Mouse (Mus musculus) hindbrain, embryonic 14.5 days (tissue): ENCODE data around the gene Yy1. TPM values are rescaled to one million over a fixed set of nuclear protein-coding genes. Genes with fewer than 3 reads are reported as not detected.

ENCODE experiments used
- ATAC-seq: fragments of 200-750 bp; cut with Nextera tagmentation; 2 replicates; pipeline ENCODE4 v1.8.0; 2017; ENCODE audit warnings: moderate number of reproducible peaks, mild to moderate bottlenecking, moderate TSS enrichment, moderate library complexity; ENCODE audit not compliant: low FRiP score
- DNase-seq: peaks from one replicate; pipeline ENCODE4 v3.0.0-alpha.2; 2015; ENCODE audit warnings: low spot score
- H3K27ac ChIP-seq: fragments of 300-500 bp; sonication (generic); 2 replicates; pipeline ENCODE4 v1.5.1; 2014; ENCODE audit warnings: mild to moderate bottlenecking, moderate library complexity
- H3K27me3 ChIP-seq: fragments of 300-500 bp; sonication (generic); 2 replicates; pipeline ENCODE4 v1.6.1; 2014; ENCODE audit warnings: mild to moderate bottlenecking, low read length, mixed read lengths; ENCODE audit not compliant: control insufficient read depth, insufficient read depth
- H3K36me3 ChIP-seq: fragments of 300-500 bp; sonication (generic); replicated peaks from 2 replicates; pipeline ENCODE4 v1.6.1; 2014; ENCODE audit not compliant: control insufficient read depth, insufficient read depth
- H3K4me1 ChIP-seq: fragments of 300-500 bp; sonication (generic); replicated peaks from 2 replicates; pipeline ENCODE4 v1.6.1; 2014; ENCODE audit warnings: antibody characterized with exemption, low read length, mixed read lengths; ENCODE audit not compliant: control insufficient read depth, insufficient read depth
- H3K4me2 ChIP-seq: fragments of 300-500 bp; sonication (generic); replicated peaks from 2 replicates; pipeline ENCODE4 v1.6.1; 2014; ENCODE audit warnings: mild to moderate bottlenecking, moderate library complexity
- H3K4me3 ChIP-seq: fragments of 300-500 bp; sonication (generic); replicated peaks from 2 replicates; pipeline ENCODE4 v1.5.1; 2014; ENCODE audit warnings: mild to moderate bottlenecking, low read length
- H3K9ac ChIP-seq: fragments of 300-500 bp; sonication (generic); 2 replicates; pipeline ENCODE4 v1.6.1; 2014
- H3K9me3 ChIP-seq: fragments of 300-500 bp; sonication (generic); 2 replicates; pipeline ENCODE4 v1.6.1; 2016; ENCODE audit warnings: low read length; ENCODE audit not compliant: control insufficient read depth
- WGBS: fragments of 180-500 bp; shearing (Covaris S2); extraction: QIAGEN DNeasy Blood & Tissue Kit; methylation state at CpG from one replicate; pipeline ENCODE4 v1.1.7; 2014; 5-methylcytosine and 5-hydroxymethylcytosine counted together
- polyA plus RNA-seq: library from polyadenylated mRNA; unstranded; fragments of >200 nt; fragmentation: Nextera tagmentation; extraction: Ambion mirVana; gene quantifications from 2 replicates; pipeline ENCODE4 v1.2.1, GENCODE M21; 2014

Gene Yy1
- polyA plus RNA-seq, 1 experiment from 2014 or later = 14.9 TPM

DNA sequence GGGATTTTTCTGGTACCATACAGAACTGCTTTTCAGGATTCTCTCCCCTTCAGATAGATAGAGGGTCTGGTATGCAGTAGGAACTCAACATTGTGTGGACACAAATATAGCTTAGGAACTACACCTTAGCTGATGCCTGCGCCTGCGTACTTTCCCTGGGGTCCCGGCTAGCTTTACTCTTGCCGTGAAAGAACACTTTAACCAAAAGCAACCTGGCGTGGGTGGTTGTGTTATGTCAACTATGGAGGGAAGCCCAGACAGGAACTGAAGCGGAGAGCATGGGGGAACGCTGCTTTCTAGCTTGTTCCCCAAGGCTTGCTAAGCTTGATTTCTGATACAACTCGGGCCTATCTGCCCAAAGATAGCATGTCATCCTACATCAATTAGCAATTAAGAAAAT lies 34.5 kb upstream of the Yy1 start:
- WGBS = 76% methylated on average over 8 of the region's 8 CpGs
- H3K4me3 ChIP-seq = peak overlapping the region; percentile 50; the same call in 1 of the 2 replicates
- DNase-seq (no peak), ATAC-seq (no peak)
- H3K4me2 ChIP-seq = peak overlapping the region; percentile 60
- no peaks in the 10 kb centered on the region for H3K9me3 ChIP-seq
- no peaks in the 10 kb centered on the region for H3K4me1 ChIP-seq
- H3K27ac ChIP-seq = no peak overlapping the region
- H3K27me3 ChIP-seq = no peaks in the 10 kb centered on the region
- no peaks in the 10 kb centered on the region for H3K36me3 ChIP-seq
- no peak overlapping the region for H3K9ac ChIP-seq

DNA sequence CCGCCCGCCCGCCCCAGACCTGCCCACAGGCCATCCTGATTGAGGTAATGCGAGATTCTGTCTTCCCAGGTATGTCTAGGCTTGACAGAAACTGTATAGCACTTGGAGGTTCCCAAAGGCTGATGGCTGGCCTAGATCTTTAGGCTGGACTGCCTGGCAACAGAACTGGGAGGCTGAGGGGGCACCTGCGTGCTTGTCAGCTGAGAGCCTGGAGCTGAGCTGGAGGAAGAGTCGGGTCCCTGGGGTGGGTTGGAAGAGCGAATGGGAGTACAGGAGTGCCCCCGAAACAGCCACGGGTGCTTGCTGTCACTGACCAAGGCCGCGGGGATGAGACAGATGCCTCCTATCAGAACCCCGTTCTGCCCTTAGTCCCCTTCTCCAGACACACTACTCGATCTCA lies 34.1 kb upstream of the Yy1 start:
- DNase-seq (no peak), ATAC-seq (no peak)
- no peaks in the 10 kb centered on the region for H3K27me3 ChIP-seq
- H3K9ac ChIP-seq = no peak overlapping the region
- no peak overlapping the region for H3K4me3 ChIP-seq
- no peaks in the 10 kb centered on the region for H3K9me3 ChIP-seq
- H3K4me1 ChIP-seq = no peaks in the 10 kb centered on the region
- no peaks in the 10 kb centered on the region for H3K36me3 ChIP-seq
- H3K4me2 ChIP-seq = no peak overlapping the region
- no peak overlapping the region for H3K27ac ChIP-seq
- WGBS = 87% methylated on average over 13 of the region's 13 CpGs

DNA sequence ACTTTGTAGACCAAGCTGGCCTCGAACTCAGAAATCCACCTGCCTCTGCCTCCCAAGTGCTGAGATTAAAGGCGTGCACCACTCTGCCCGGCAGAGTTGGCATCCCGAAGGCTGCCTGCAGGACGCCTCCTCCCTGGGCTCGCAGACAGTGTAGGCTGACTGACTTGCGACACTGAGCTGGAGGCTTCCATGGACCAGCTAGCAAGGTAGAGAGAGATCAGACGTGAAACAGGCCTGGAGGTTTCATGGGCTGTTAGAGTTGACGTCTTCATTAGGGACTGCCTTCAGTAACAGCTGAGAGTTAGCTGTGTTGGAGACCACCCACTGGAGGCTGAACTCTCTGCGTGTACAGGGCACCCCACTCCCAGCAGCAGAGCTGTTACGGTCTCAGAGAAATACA lies 33.5 kb upstream of the Yy1 start:
- H3K9ac ChIP-seq = no peak overlapping the region
- no peaks in the 10 kb centered on the region for H3K4me1 ChIP-seq
- no peaks in the 10 kb centered on the region for H3K9me3 ChIP-seq
- ATAC-seq (no peak), DNase-seq (no peak)
- H3K27me3 ChIP-seq = no peaks in the 10 kb centered on the region
- H3K27ac ChIP-seq = no peak overlapping the region
- H3K4me2 ChIP-seq = no peak overlapping the region
- H3K36me3 ChIP-seq = no peaks in the 10 kb centered on the region
- H3K4me3 ChIP-seq = no peak overlapping the region
- WGBS = 81% methylated on average over 11 of the region's 11 CpGs

DNA sequence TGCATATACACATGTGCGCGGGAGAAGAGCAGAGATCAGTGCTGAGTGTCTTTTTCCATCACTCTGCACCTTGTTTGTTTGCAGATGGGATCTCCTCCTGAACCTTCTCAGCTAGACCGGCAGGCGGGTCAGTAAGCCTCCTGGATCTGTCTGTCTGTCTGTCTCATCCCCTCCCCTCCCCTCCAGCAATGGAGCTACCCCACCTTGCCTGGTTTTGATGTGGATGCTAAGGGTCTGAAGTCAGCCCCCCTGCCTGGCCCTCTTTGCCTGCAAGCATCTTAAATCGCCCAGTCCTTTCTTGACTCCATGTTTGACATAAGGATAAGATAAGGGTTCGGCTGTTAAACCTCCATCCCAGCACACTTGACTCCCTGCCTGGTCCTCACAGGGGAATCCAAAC lies 32.8 kb upstream of the Yy1 start:
- Histone ChIP-seq H3K9ac (no peak overlapping the region), H3K4me1 (no peaks in the 10 kb centered on the region), H3K4me2 (no peak overlapping the region), H3K36me3 (no peaks in the 10 kb centered on the region), H3K4me3 (no peak overlapping the region), H3K27ac (no peak overlapping the region), H3K27me3 (no peaks in the 10 kb centered on the region), H3K9me3 (no peaks in the 10 kb centered on the region)
- DNase-seq (no peak), ATAC-seq (no peak)
- WGBS = 94% methylated on average over 6 of the region's 6 CpGs

DNA sequence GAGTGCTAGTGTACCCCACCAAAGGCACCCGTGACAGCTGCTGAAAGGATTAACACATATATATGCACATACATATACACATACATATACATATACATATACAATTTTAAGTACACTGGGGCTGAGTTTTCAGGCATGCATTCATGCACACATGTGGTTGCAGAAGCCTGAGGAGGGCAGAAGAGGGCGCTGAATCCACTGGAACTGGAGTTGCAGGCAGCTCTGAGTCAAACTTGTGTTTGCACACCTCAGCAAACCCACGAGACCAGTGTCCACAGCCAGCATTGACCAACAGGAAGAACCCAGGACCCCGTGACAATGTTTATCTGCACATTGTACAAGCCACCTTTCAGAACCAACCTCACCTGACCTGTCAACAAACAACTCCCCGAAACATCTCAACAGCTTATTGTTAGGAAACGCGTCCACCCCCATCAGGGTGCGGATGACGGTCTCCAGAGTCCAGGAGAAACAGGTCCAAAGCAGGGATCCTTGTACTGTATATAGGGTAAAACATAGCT lies 32.2 kb upstream of the Yy1 start:
- 81% methylated on average over 9 of the region's 9 CpGs for WGBS

DNA sequence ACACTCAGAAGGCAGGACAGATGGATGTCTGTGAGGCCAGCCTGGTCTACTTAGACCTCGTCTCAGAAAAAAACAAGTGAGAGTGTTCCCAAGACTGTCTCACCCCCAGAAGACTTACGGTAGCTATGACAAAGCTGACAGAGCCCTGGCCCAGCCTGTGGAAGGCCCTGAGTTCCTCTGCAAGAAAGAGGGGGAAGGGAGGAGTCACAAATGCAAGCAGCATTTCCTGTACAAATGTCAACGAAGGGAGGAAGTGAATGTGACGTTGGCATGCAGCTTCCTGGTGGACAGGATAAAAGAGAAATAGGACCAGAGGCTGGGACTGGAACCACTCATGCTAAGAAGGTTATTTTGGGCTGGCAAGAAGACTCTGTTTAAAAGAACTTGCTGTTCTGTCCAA lies 31.6 kb upstream of the Yy1 start:
- Histone ChIP-seq H3K9ac (no peak overlapping the region), H3K4me3 (no peak overlapping the region), H3K36me3 (no peaks in the 10 kb centered on the region), H3K9me3 (no peaks in the 10 kb centered on the region), H3K27ac (no peak overlapping the region), H3K4me2 (no peak overlapping the region), H3K27me3 (no peaks in the 10 kb centered on the region), H3K4me1 (0 out of 2 replicates have a peak, but pooled peaks cover 8% of the 10 kb centered on the region)
- ATAC-seq = no peak
- 84% methylated on average over 4 of the region's 4 CpGs for WGBS
- DNase-seq = no peak

More for the DNA sequence above, 32.2 kb upstream of the Yy1 start:
- H3K36me3 ChIP-seq = no peaks in the 10 kb centered on the region
- H3K27ac ChIP-seq = no peak overlapping the region
- ATAC-seq (no peak), DNase-seq (no peak)
- H3K9me3 ChIP-seq = no peaks in the 10 kb centered on the region
- no peak overlapping the region for H3K4me3 ChIP-seq
- no peaks in the 10 kb centered on the region for H3K27me3 ChIP-seq
- H3K4me2 ChIP-seq = no peak overlapping the region
- no peak overlapping the region for H3K9ac ChIP-seq
- 0 out of 2 replicates have a peak, but pooled peaks cover 2% of the 10 kb centered on the region for H3K4me1 ChIP-seq

DNA sequence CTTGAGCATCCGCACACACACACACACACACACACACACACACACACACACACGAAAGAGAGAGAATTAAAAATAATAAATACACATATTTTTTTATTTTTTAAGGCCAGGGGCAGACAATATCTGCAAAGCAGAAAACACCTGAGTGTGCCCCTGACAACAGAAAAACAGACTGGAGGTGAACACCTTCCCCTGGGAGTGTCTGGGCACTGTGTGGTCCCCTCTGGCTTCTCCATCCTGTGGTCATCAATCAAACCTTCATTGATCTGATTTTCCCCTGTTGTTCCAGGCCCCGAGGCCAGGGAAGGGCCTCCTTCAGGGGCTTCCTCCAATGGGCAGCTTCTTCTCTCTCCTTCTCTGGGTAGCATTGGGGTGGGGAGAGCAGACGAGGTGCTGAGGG lies 31.1 kb upstream of the Yy1 start:
- H3K27me3 ChIP-seq = no peaks in the 10 kb centered on the region
- no peak for DNase-seq
- H3K27ac ChIP-seq = no peak overlapping the region
- H3K36me3 ChIP-seq = no peaks in the 10 kb centered on the region
- no peak for ATAC-seq
- 72% methylated on average over 4 of the region's 4 CpGs for WGBS
- H3K9ac ChIP-seq = no peak overlapping the region
- H3K4me3 ChIP-seq = no peak overlapping the region
- no peak overlapping the region for H3K4me2 ChIP-seq
- H3K4me1 ChIP-seq = 0 out of 2 replicates have a peak, but pooled peaks cover 13% of the 10 kb centered on the region
- no peaks in the 10 kb centered on the region for H3K9me3 ChIP-seq

DNA sequence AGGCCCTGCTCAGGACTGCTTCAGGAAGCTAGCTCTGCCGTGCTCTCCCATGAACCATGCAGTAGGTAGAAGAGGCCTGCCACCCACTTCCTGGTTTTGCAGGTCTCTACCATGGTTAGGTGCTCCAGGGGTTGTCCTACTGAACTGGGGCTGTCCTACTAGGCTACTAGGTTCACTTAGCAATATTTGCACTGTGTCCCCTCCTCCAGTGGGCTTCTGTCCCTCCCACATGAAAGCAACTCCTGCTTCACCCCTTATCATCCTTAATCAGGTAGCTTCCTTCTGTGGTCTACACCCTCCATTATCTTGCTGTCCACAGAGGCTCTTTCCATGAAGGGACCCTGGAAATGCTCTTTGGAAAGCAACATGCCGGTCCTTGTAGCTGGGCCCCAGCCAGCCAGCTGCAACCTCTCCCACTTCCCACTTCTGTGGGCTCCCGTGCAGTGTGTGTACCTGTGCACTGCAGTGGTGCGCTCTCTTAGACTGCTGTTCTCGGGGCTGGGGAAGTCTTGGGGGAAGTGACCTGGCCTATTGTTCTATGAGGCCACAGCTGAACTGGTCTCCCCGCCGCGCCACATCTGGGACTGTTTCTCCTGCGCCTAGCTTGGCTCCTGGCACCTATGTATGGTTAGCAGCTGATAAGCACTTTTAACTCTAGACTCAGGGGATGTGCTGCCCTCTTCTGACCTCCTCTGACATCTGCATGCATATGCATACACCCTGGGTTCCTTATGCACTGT lies 29.5 kb upstream of the Yy1 start:
- H3K4me3 ChIP-seq = no peak overlapping the region
- no peak overlapping the region for H3K9ac ChIP-seq
- peaks cover 13% of the 10 kb centered on the region; the same call in 1 of the 2 replicates for H3K4me1 ChIP-seq
- DNase-seq (no peak), ATAC-seq (no peak)
- 65% methylated on average over 9 of the region's 9 CpGs for WGBS
- no peaks in the 10 kb centered on the region for H3K36me3 ChIP-seq
- H3K27me3 ChIP-seq = no peaks in the 10 kb centered on the region
- H3K27ac ChIP-seq = no peak overlapping the region
- no peak overlapping the region for H3K4me2 ChIP-seq
- no peaks in the 10 kb centered on the region for H3K9me3 ChIP-seq

DNA sequence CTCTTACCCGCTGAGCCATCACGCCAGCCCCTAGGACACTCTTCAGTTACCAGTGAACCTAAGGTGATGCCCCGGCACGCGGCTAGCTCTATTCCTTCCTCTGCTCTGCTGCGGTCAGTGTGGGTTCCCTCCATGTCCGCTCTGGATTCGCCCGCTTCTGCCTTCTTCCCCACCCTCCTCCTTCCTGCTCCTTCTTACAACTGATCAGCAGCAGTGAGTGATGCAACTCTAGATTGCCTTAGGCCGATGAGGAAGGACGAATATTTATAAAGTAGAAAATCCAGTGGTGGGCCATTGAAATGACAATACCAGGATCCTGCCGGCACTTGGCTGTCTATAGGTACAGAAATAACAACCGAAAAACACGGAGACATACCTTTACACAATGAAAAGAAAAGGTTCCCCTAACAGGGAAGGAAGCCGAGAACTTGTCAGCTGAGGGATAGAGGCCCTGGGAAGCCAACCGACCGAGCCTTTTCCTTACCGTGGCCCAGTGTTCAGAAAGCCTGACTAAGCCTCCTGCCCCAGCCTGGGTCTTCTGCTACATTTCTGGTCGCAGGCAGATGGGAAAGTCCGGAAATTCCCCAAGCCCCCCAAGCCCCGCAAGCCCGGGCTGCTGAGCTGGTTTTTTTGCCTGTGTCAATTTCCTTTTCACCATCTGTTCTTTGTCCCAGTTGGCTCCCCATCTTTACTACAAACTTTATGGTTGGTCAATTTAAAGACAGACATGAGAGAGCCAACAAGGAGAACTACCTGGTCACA lies 27.7 kb upstream of the Yy1 start:
- Histone ChIP-seq H3K4me3 (no peak overlapping the region), H3K4me2 (peak overlapping the region; percentile 37)
- no peak for ATAC-seq

More for the DNA sequence above, 27.7 kb upstream of the Yy1 start:
- Histone ChIP-seq H3K36me3 (no peaks in the 10 kb centered on the region), H3K4me1 (peaks cover 13% of the 10 kb centered on the region; the same call in 1 of the 2 replicates), H3K9ac (peak overlapping the region; percentile 35), H3K9me3 (no peaks in the 10 kb centered on the region), H3K27me3 (no peaks in the 10 kb centered on the region), H3K27ac (0 out of 2 replicates have a peak overlapping the region, but pooled peaks have one; percentile 9)
- WGBS = 77% methylated on average over 22 of the region's 22 CpGs
- DNase-seq = no peak
